Mouse (Mus musculus): Measurements from ENCODE around the gene Itpk1.
A peak's percentile ranks its signal among the peaks of the same experiment; 100 is the strongest.

The Itpk1 gene

GRCm38 (mm10) chr12:102555850-102556249 is 148.9 kb downstream of the Itpk1 start:
- peak; percentile 66 for DNase-seq (ENCODE audit: low read depth, low spot score)

- peak; percentile 93 for DNase-seq (ENCODE audit: low read depth, low spot score)
Measured at GRCm38 (mm10) chr12:102554721-102555516, 149.8 kb downstream of the Itpk1 start, which contains the start of gene Chga. TSS of gene Chga (plus strand) at chr12:102554969.

- DNase-seq (ENCODE audit: low read depth, low spot score) = peak; percentile 62
Measured at GRCm38 (mm10) chr12:102553705-102554275, 150.9 kb downstream of the Itpk1 start.

GRCm38 (mm10) chr12:102552001-102552400 is 152.7 kb downstream of the Itpk1 start:
- DNase-seq (ENCODE audit: low read depth, low spot score) = no peak

- no peak for DNase-seq (ENCODE audit: low read depth, low spot score)
Measured at GRCm38 (mm10) chr12:102551186-102551585, 153.5 kb downstream of the Itpk1 start.

- no peak for DNase-seq (ENCODE audit: low read depth, low spot score)
Measured at GRCm38 (mm10) chr12:102550529-102550928, 154.2 kb downstream of the Itpk1 start.

GRCm38 (mm10) chr12:102545122-102545521 is 159.6 kb downstream of the Itpk1 start:
- no peak for DNase-seq (ENCODE audit: low read depth, low spot score)

- DNase-seq (ENCODE audit: low read depth, low spot score) = no peak
Measured at GRCm38 (mm10) chr12:102541168-102541567, 163.6 kb downstream of the Itpk1 start.

GRCm38 (mm10) chr12:102540278-102540677 is 164.5 kb downstream of the Itpk1 start:
- peak; percentile 58 for DNase-seq (ENCODE audit: low read depth, low spot score)

- DNase-seq (ENCODE audit: low read depth, low spot score) = no peak
Measured at GRCm38 (mm10) chr12:102535796-102536195, 168.9 kb downstream of the Itpk1 start.

- DNase-seq (ENCODE audit: low read depth, low spot score) = no peak
Measured at GRCm38 (mm10) chr12:102527989-102528388, 176.7 kb downstream of the Itpk1 start.

- peak; percentile 59 for DNase-seq (ENCODE audit: low read depth, low spot score)
Measured at GRCm38 (mm10) chr12:102524760-102525159, 180.0 kb downstream of the Itpk1 start.

- no peak for DNase-seq (ENCODE audit: low read depth, low spot score)
Measured at GRCm38 (mm10) chr12:102524216-102524615, 180.5 kb downstream of the Itpk1 start.

GRCm38 (mm10) chr12:102521777-102522319 is 182.9 kb downstream of the Itpk1 start:
- no peak for DNase-seq (ENCODE audit: low read depth, low spot score)

- peak; percentile 58 for DNase-seq (ENCODE audit: low read depth, low spot score)
Measured at GRCm38 (mm10) chr12:102519929-102520720, 184.6 kb downstream of the Itpk1 start.
